Mouse (Mus musculus): ENCODE data around the gene Wdfy3. TPM values are rescaled to one million over a fixed set of nuclear protein-coding genes. Genes with fewer than 3 reads are reported as not detected.
A peak's percentile ranks its signal among the peaks of the same experiment; 100 is the strongest.

Wdfy3 gene
- total and polyA plus RNA-seq, 2 experiments from 2014 or later: 5.2 to 25.8 TPM

DNA sequence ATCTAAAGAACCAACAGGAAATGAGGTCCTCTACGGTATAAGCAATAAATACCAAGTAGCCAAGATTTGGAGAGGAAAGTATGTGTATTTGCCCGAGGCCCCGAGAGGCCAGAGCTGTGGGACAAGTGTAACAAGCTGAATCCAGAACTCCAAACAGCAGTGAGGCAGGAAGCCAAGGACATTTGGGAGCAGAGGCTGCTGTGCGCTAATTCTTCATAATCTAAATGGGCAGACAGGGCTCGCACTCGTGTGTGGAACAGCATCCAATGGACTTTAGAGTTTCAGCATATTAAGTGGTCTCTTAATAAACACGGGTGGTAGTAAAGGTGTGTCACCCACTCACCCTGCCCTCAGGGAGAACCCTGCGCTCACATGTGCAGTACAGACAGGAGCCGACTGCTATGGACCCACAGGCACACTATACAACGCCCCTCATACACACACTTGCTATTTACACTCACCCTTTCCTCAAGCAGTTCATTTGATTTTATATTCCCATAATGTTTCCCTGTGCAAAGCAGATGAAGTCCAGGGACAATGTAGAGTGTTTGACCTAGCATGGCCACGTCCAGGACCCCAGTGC, 15.1 kb downstream of the Wdfy3 start:
- 59% methylated on average over 11 of the region's 11 CpGs for WGBS
- Histone ChIP-seq H3K4me2 (ENCODE audit: low read depth, low read length) (no peak overlapping the region), H3K27ac (ENCODE audit: low read depth) (peak overlapping the region; percentile 48; the same call in 1 of the 2 replicates), H3K4me1 (ENCODE audit: control insufficient read depth, insufficient read depth) (peaks cover 16% of the 10 kb centered on the region), H3K4me3 (ENCODE audit: low read depth, low read length) (no peak overlapping the region), H3K27me3 (ENCODE audit: control insufficient read depth, insufficient read depth, low read length) (no peaks in the 10 kb centered on the region), H3K9me3 (replicated peaks; ENCODE audit: control insufficient read depth, low read length) (no peaks in the 10 kb centered on the region), H3K9ac (replicated peaks; ENCODE audit: low read depth, low read length) (no peak overlapping the region), H3K36me3 (replicated peaks; ENCODE audit: control insufficient read depth, insufficient read depth, low read length) (no peaks in the 10 kb centered on the region)
- ATAC-seq (ENCODE audit: insufficient read depth, low read depth) (no peak; the same call in 1 of the 2 replicates), DNase-seq (ENCODE audit: low spot score) (no peak)
- TF ChIP-seq EP300 (IDR thresholded peaks at IDR 0.05; ENCODE audit: low read depth): no peak
- TF ChIP-seq CTCF (IDR thresholded peaks at IDR 0.05; ENCODE audit: low read depth): no peak

DNA sequence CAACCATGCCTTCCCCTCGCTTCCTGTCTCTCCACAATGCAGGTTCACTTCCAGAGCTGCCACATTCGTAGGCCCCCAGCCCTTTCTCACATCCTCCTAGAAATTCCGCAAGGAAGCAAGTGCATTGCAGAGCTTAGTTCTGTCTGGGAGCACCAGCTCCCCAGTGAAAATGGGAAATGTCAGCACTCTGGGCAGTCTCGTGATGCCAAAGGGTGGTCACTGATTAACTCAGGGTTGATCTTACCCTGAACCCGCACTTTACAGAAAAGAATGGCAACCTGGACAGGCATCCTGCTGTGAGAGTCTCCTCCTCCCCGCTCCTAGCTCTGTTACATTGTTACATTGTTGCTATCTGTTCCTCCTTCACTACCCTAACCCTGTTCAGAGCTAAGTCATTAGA, 16.8 kb downstream of the Wdfy3 start:
- no peaks in the 10 kb centered on the region for H3K27me3 ChIP-seq (ENCODE audit: control insufficient read depth, insufficient read depth, low read length)
- no peak overlapping the region for H3K27ac ChIP-seq (ENCODE audit: low read depth)
- H3K4me3 ChIP-seq (ENCODE audit: low read depth, low read length): no peak overlapping the region
- H3K9me3 ChIP-seq (replicated peaks; ENCODE audit: control insufficient read depth, low read length): no peaks in the 10 kb centered on the region
- H3K9ac ChIP-seq (replicated peaks; ENCODE audit: low read depth, low read length): no peak overlapping the region
- no peaks in the 10 kb centered on the region for H3K36me3 ChIP-seq (replicated peaks; ENCODE audit: control insufficient read depth, insufficient read depth, low read length)
- 74% methylated on average over 6 of the region's 6 CpGs for WGBS
- H3K4me2 ChIP-seq (ENCODE audit: low read depth, low read length): no peak overlapping the region
- DNase-seq (ENCODE audit: low spot score) (no peak), ATAC-seq (ENCODE audit: insufficient read depth, low read depth) (no peak)
- TF ChIP-seq CTCF (IDR thresholded peaks at IDR 0.05; ENCODE audit: low read depth) (no peak), EP300 (IDR thresholded peaks at IDR 0.05; ENCODE audit: low read depth) (no peak)
- H3K4me1 ChIP-seq (ENCODE audit: control insufficient read depth, insufficient read depth): peaks cover 16% of the 10 kb centered on the region

DNA sequence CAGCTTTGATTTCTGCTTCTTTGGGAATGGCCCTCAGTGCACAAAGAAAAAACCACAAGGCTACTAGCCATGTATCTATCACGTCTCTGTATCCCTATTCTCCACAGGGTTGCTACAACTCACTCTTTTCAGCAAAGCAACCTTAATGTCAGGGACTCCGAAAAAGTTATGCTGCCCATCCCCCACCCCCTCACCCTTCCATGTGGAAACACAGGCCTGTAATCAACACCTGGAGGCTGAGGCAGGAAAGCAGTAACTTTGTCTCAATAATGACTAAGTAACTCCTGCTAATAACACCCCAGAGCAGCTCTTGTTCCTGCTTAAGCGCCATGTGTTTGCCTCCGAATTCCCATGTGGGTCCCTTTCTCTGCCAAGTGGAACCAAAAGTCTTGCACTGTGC, 17.3 kb downstream of the Wdfy3 start:
- H3K4me2 ChIP-seq (ENCODE audit: low read depth, low read length): no peak overlapping the region
- no peak overlapping the region for H3K27ac ChIP-seq (ENCODE audit: low read depth)
- WGBS: 86% methylated on average over 4 of the region's 4 CpGs
- H3K9me3 ChIP-seq (replicated peaks; ENCODE audit: control insufficient read depth, low read length): no peaks in the 10 kb centered on the region
- H3K4me3 ChIP-seq (ENCODE audit: low read depth, low read length): no peak overlapping the region
- H3K4me1 ChIP-seq (ENCODE audit: control insufficient read depth, insufficient read depth): peaks cover 16% of the 10 kb centered on the region
- TF ChIP-seq CTCF (IDR thresholded peaks at IDR 0.05; ENCODE audit: low read depth) (no peak), EP300 (IDR thresholded peaks at IDR 0.05; ENCODE audit: low read depth) (no peak)
- no peaks in the 10 kb centered on the region for H3K36me3 ChIP-seq (replicated peaks; ENCODE audit: control insufficient read depth, insufficient read depth, low read length)
- H3K27me3 ChIP-seq (ENCODE audit: control insufficient read depth, insufficient read depth, low read length): no peaks in the 10 kb centered on the region
- no peak overlapping the region for H3K9ac ChIP-seq (replicated peaks; ENCODE audit: low read depth, low read length)
- ATAC-seq (ENCODE audit: insufficient read depth, low read depth) (no peak), DNase-seq (ENCODE audit: low spot score) (no peak)

- Histone ChIP-seq H3K9ac (replicated peaks; ENCODE audit: low read depth, low read length) (no peak overlapping the region), H3K4me2 (ENCODE audit: low read depth, low read length) (no peak overlapping the region), H3K36me3 (replicated peaks; ENCODE audit: control insufficient read depth, insufficient read depth, low read length) (no peaks in the 10 kb centered on the region), H3K4me1 (ENCODE audit: control insufficient read depth, insufficient read depth) (peaks cover 12% of the 10 kb centered on the region), H3K9me3 (replicated peaks; ENCODE audit: control insufficient read depth, low read length) (no peaks in the 10 kb centered on the region), H3K27ac (ENCODE audit: low read depth) (no peak overlapping the region), H3K4me3 (ENCODE audit: low read depth, low read length) (no peak overlapping the region), H3K27me3 (ENCODE audit: control insufficient read depth, insufficient read depth, low read length) (no peaks in the 10 kb centered on the region)
- TF ChIP-seq CTCF (IDR thresholded peaks at IDR 0.05; ENCODE audit: low read depth) (no peak), EP300 (IDR thresholded peaks at IDR 0.05; ENCODE audit: low read depth) (no peak)
- ATAC-seq (ENCODE audit: insufficient read depth, low read depth) (no peak), DNase-seq (ENCODE audit: low spot score) (no peak)
- 81% methylated on average over 1 of the region's 1 CpGs for WGBS
Observed at GRCm38 (mm10) chr5:102050677-102051076, 19.0 kb downstream of the Wdfy3 start.

- Histone ChIP-seq H3K4me1 (ENCODE audit: control insufficient read depth, insufficient read depth) (peaks cover 11% of the 10 kb centered on the region), H3K4me2 (ENCODE audit: low read depth, low read length) (no peak overlapping the region), H3K27me3 (ENCODE audit: control insufficient read depth, insufficient read depth, low read length) (no peaks in the 10 kb centered on the region), H3K9me3 (replicated peaks; ENCODE audit: control insufficient read depth, low read length) (no peaks in the 10 kb centered on the region), H3K27ac (ENCODE audit: low read depth) (no peak overlapping the region), H3K9ac (replicated peaks; ENCODE audit: low read depth, low read length) (no peak overlapping the region), H3K4me3 (ENCODE audit: low read depth, low read length) (no peak overlapping the region), H3K36me3 (replicated peaks; ENCODE audit: control insufficient read depth, insufficient read depth, low read length) (no peaks in the 10 kb centered on the region)
- no peak for DNase-seq (ENCODE audit: low spot score)
- no peak for ATAC-seq (ENCODE audit: insufficient read depth, low read depth)
- 96% methylated on average over 2 of the region's 2 CpGs for WGBS
- TF ChIP-seq CTCF (IDR thresholded peaks at IDR 0.05; ENCODE audit: low read depth) (no peak), EP300 (IDR thresholded peaks at IDR 0.05; ENCODE audit: low read depth) (no peak)
Observed at GRCm38 (mm10) chr5:102048416-102048815, 21.3 kb downstream of the Wdfy3 start.

DNA sequence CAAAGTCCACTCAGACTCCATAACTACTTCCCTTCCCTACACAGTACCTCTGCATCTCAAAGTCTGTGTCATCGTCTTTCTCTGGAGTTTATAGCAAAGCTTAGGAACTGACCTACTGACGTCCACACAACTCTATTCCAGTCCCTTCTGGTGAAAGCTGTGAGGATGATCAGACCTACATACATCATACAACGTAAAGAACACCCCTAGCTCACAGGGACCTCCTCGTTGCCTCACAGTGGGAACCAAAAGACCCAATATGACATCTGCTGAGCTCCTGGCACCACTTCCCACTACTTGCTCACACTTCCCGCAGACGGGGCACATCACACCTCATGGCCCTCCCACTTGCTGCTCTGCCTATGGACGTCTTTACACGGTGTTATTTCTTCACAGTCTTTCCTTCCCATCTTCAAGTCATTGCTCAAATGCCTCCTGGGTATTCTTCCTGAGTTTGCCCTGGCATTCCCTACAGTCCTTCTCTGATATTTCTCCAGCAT, 23.1 kb downstream of the Wdfy3 start:
- Histone ChIP-seq H3K4me3 (ENCODE audit: low read depth, low read length) (no peak overlapping the region), H3K4me1 (ENCODE audit: control insufficient read depth, insufficient read depth) (peaks cover 11% of the 10 kb centered on the region), H3K36me3 (replicated peaks; ENCODE audit: control insufficient read depth, insufficient read depth, low read length) (no peaks in the 10 kb centered on the region), H3K4me2 (ENCODE audit: low read depth, low read length) (no peak overlapping the region), H3K9me3 (replicated peaks; ENCODE audit: control insufficient read depth, low read length) (no peaks in the 10 kb centered on the region; the same call in 1 of the 2 replicates), H3K27ac (ENCODE audit: low read depth) (no peak overlapping the region), H3K27me3 (ENCODE audit: control insufficient read depth, insufficient read depth, low read length) (no peaks in the 10 kb centered on the region), H3K9ac (replicated peaks; ENCODE audit: low read depth, low read length) (no peak overlapping the region)
- ATAC-seq (ENCODE audit: insufficient read depth, low read depth) (no peak), DNase-seq (ENCODE audit: low spot score) (no peak)
- TF ChIP-seq CTCF (IDR thresholded peaks at IDR 0.05; ENCODE audit: low read depth) (no peak), EP300 (IDR thresholded peaks at IDR 0.05; ENCODE audit: low read depth) (no peak)
- 68% methylated on average over 8 of the region's 8 CpGs for WGBS

Data from heart, postnatal 0 days (tissue).